Mouse (Mus musculus) cerebellum, postnatal 14 days (tissue): ENCODE measurements around the gene Rad51b.

Experiments
- DNase-seq, 2 experiments: peaks; one replicate each; pipeline ENCODE4 v3.0.0; 2021; ENCODE audit warnings: mixed read lengths in 2 of 2

The Rad51b gene

GRCm38 (mm10) chr12:79781788-79782187, 484.7 kb downstream of the Rad51b start:
- no peak for DNase-seq

- DNase-seq, result no peak
These were observed 485.5 kb downstream of the Rad51b start for GRCm38 (mm10) chr12:79782444-79783117.

GRCm38 (mm10) chr12:79784159-79784558, 487.1 kb downstream of the Rad51b start:
- DNase-seq, result no peak

- no peak for DNase-seq
These were observed 488.6 kb downstream of the Rad51b start for GRCm38 (mm10) chr12:79785691-79786090.

GRCm38 (mm10) chr12:79787538-79787937, 490.5 kb downstream of the Rad51b start:
- no peak for DNase-seq

- no peak for DNase-seq
These were observed 491.3 kb downstream of the Rad51b start for GRCm38 (mm10) chr12:79788340-79788739.

- no peak for DNase-seq
These were observed 492.4 kb downstream of the Rad51b start for GRCm38 (mm10) chr12:79789481-79789880.

GRCm38 (mm10) chr12:79793382-79793781, 496.3 kb downstream of the Rad51b start:
- no peak for DNase-seq

- no peak for DNase-seq
These were observed 497.7 kb downstream of the Rad51b start for GRCm38 (mm10) chr12:79794802-79795201.

- DNase-seq, result no peak
These were observed 499.2 kb downstream of the Rad51b start for GRCm38 (mm10) chr12:79796260-79796659.

GRCm38 (mm10) chr12:79796823-79797821, 500.0 kb downstream of the Rad51b start:
- no peak for DNase-seq

- DNase-seq, result no peak
These were observed 501.4 kb downstream of the Rad51b start for GRCm38 (mm10) chr12:79798488-79798887.

- DNase-seq, result no peak
These were observed 502.3 kb downstream of the Rad51b start for GRCm38 (mm10) chr12:79799370-79799769.

GRCm38 (mm10) chr12:79803670-79804069, 506.6 kb downstream of the Rad51b start:
- no peak for DNase-seq

- no peak for DNase-seq
These were observed 507.9 kb downstream of the Rad51b start for GRCm38 (mm10) chr12:79804776-79805524.

GRCm38 (mm10) chr12:79806990-79807389, 509.9 kb downstream of the Rad51b start:
- DNase-seq, result no peak

- no peak for DNase-seq
These were observed 510.3 kb downstream of the Rad51b start for GRCm38 (mm10) chr12:79807410-79807847.

- no peak for DNase-seq
These were observed 510.9 kb downstream of the Rad51b start for GRCm38 (mm10) chr12:79807938-79808401.

GRCm38 (mm10) chr12:79808426-79809398, 511.6 kb downstream of the Rad51b start:
- DNase-seq, result no peak

GRCm38 (mm10) chr12:79809518-79809917, 512.4 kb downstream of the Rad51b start:
- DNase-seq, result peak; percentile 34 to 38

- no peak for DNase-seq
These were observed 515.3 kb downstream of the Rad51b start for GRCm38 (mm10) chr12:79812422-79812821.
